Mouse (Mus musculus) MN1 (cell line): Measurements from ENCODE around the gene Zdhhc16.

Source experiments
- DNase-seq: peaks from one replicate; pipeline ENCODE4 v3.0.0-alpha.2; 2016; ENCODE audit warnings: low spot score

Zdhhc16 gene

DNA sequence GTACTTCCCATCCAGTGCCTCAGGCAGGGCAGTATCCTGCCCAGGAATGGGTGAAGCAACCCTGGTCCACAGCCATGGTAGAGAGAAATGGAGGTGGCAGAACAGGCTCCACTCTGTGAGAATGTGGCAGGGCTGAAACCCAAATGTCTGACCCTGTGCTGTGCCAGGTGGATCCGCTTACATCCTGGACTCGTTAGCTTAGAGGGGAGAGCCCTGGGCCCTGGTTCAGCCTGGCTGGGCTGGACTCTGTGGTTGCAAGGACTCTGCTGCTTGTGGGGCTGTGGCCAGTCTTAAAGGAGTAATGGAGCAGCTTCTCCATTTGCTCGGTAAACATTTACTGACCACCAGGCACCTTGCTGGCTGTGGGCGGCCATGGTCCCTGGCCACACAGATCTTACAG lies 53.9 kb downstream of the Zdhhc16 start:
- no peak for DNase-seq

DNA sequence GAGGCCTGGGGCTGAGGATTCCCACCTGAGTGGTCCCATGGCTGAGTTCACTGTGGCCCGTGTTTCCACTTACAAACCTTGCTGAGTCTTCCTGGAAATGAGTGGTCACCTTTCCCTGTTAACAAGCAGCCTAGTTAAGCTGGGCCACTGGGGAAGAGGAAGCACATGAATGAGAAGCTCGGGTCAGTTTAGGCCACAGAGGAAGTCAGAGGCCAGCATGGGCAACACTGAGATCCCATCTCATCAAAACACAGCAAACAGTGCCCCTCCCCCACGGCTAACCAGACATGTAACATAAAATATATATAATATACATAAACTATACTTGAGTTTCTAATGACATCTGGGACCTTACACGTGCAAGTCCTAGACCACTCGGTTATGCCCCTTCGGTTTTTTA lies 56.5 kb downstream of the Zdhhc16 start:
- DNase-seq = no peak

DNA sequence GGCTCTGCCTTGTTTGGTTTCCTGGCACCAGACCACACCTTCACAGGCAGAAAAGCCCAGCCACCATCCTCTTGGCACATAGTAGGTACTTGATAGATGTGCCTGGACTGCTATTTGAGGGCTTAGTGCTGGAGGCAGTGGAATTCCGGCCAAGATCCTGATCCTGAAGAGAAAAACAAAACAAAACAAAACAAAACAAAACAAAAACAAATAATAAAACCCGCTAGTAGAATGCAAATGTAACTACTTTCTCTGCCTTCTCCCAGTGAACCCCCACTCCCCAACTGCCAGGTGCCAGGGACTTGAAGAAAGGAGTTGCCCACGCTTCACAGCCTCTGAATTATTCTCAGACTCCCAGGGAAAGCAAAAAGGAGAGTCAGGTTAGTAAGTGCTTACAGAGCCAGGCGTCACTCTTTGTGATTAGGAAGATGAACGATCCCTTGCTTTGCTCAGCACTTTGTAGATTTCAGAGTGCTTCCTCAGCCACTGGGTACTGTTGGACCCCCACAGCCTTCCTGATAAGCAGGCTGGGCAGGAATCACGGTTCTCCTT lies 58.7 kb downstream of the Zdhhc16 start:
- DNase-seq = no peak

GRCm38 (mm10) chr19:41992971-41993370 lies 59.7 kb downstream of the Zdhhc16 start:
- no peak for DNase-seq

- peak; percentile 57 for DNase-seq
Observed at GRCm38 (mm10) chr19:41993484-41993883, 60.2 kb downstream of the Zdhhc16 start.
